Mouse (Mus musculus): Measurements from ENCODE around the gene Arid1a. TPM values are rescaled to one million over a fixed set of nuclear protein-coding genes. Genes with fewer than 3 reads are reported as not detected.

Arid1a gene
- total RNA-seq, 2 experiments from 2014 or later, result 28.2 to 136 TPM

- no peak for ATAC-seq (replicated peaks; ENCODE audit: low FRiP score, low TSS enrichment, poor library complexity, severe bottlenecking)
These were observed 6.3 kb downstream of the Arid1a start for GRCm38 (mm10) chr4:133750184-133750775.

- no peak for ATAC-seq (replicated peaks; ENCODE audit: low FRiP score, low TSS enrichment, poor library complexity, severe bottlenecking)
These were observed 21.3 kb downstream of the Arid1a start for GRCm38 (mm10) chr4:133735282-133735681.

GRCm38 (mm10) chr4:133730122-133730521 lies 26.4 kb downstream of the Arid1a start:
- ATAC-seq (replicated peaks; ENCODE audit: low FRiP score, low TSS enrichment, poor library complexity, severe bottlenecking), result no peak; the same call in 1 of the 2 replicates

- peak; percentile 93 for ATAC-seq (replicated peaks; ENCODE audit: low FRiP score, low TSS enrichment, poor library complexity, severe bottlenecking)
These were observed 27.0 kb downstream of the Arid1a start for GRCm38 (mm10) chr4:133729541-133730093.

GRCm38 (mm10) chr4:133729007-133729406 lies 27.6 kb downstream of the Arid1a start:
- ATAC-seq (replicated peaks; ENCODE audit: low FRiP score, low TSS enrichment, poor library complexity, severe bottlenecking), result no peak

GRCm38 (mm10) chr4:133728256-133728655 lies 28.3 kb downstream of the Arid1a start:
- ATAC-seq (replicated peaks; ENCODE audit: low FRiP score, low TSS enrichment, poor library complexity, severe bottlenecking), result no peak

GRCm38 (mm10) chr4:133725706-133726105 lies 30.9 kb downstream of the Arid1a start:
- no peak for ATAC-seq (replicated peaks; ENCODE audit: low FRiP score, low TSS enrichment, poor library complexity, severe bottlenecking)

- ATAC-seq (replicated peaks; ENCODE audit: low FRiP score, low TSS enrichment, poor library complexity, severe bottlenecking), result no peak
These were observed 36.8 kb downstream of the Arid1a start for GRCm38 (mm10) chr4:133719791-133720190.

GRCm38 (mm10) chr4:133712755-133713154 lies 43.8 kb downstream of the Arid1a start:
- ATAC-seq (replicated peaks; ENCODE audit: low FRiP score, low TSS enrichment, poor library complexity, severe bottlenecking), result no peak

GRCm38 (mm10) chr4:133711307-133712076 lies 45.1 kb downstream of the Arid1a start:
- ATAC-seq (replicated peaks; ENCODE audit: low FRiP score, low TSS enrichment, poor library complexity, severe bottlenecking), result no peak

- no peak for ATAC-seq (replicated peaks; ENCODE audit: low FRiP score, low TSS enrichment, poor library complexity, severe bottlenecking)
These were observed 47.2 kb downstream of the Arid1a start for GRCm38 (mm10) chr4:133709395-133709794.

- ATAC-seq (replicated peaks; ENCODE audit: low FRiP score, low TSS enrichment, poor library complexity, severe bottlenecking), result no peak
These were observed 49.1 kb downstream of the Arid1a start for GRCm38 (mm10) chr4:133707464-133707863.

- ATAC-seq (replicated peaks; ENCODE audit: low FRiP score, low TSS enrichment, poor library complexity, severe bottlenecking), result no peak
These were observed 49.6 kb downstream of the Arid1a start for GRCm38 (mm10) chr4:133706956-133707355.

GRCm38 (mm10) chr4:133705062-133705461 lies 51.5 kb downstream of the Arid1a start:
- peak; percentile 66 for ATAC-seq (replicated peaks; ENCODE audit: low FRiP score, low TSS enrichment, poor library complexity, severe bottlenecking)

- ATAC-seq (replicated peaks; ENCODE audit: low FRiP score, low TSS enrichment, poor library complexity, severe bottlenecking), result no peak
These were observed 55.6 kb downstream of the Arid1a start for GRCm38 (mm10) chr4:133700905-133701368.

GRCm38 (mm10) chr4:133695363-133695762 lies 61.2 kb downstream of the Arid1a start:
- no peak for ATAC-seq (replicated peaks; ENCODE audit: low FRiP score, low TSS enrichment, poor library complexity, severe bottlenecking)

- no peak for ATAC-seq (replicated peaks; ENCODE audit: low FRiP score, low TSS enrichment, poor library complexity, severe bottlenecking)
These were observed 66.3 kb downstream of the Arid1a start for GRCm38 (mm10) chr4:133690252-133690651.

- ATAC-seq (replicated peaks; ENCODE audit: low FRiP score, low TSS enrichment, poor library complexity, severe bottlenecking), result no peak
These were observed 68.0 kb downstream of the Arid1a start for GRCm38 (mm10) chr4:133688417-133689067.

- no peak for ATAC-seq (replicated peaks; ENCODE audit: low FRiP score, low TSS enrichment, poor library complexity, severe bottlenecking)
These were observed 69.4 kb downstream of the Arid1a start for GRCm38 (mm10) chr4:133687126-133687525.

- no peak for ATAC-seq (replicated peaks; ENCODE audit: low FRiP score, low TSS enrichment, poor library complexity, severe bottlenecking)
These were observed 70.1 kb downstream of the Arid1a start for GRCm38 (mm10) chr4:133686512-133686911.
